Mouse (Mus musculus) midbrain, postnatal 0 days (tissue): ENCODE results near the gene Cabp1. TPM values are rescaled to one million over a fixed set of nuclear protein-coding genes. Genes with fewer than 3 reads are reported as not detected.

Source experiments
- ATAC-seq: fragments of 200-750 bp; cut with Nextera tagmentation; 2 replicates; pipeline ENCODE4 v1.8.0; 2017; ENCODE audit warnings: moderate number of reproducible peaks, mild to moderate bottlenecking, moderate TSS enrichment, moderate library complexity; ENCODE audit not compliant: low FRiP score
- DNase-seq: peaks from one replicate; pipeline ENCODE4 v3.0.0-alpha.2; 2015; ENCODE audit warnings: low spot score
- H3K27ac ChIP-seq: fragments of 300-500 bp; sonication (generic); 2 replicates; pipeline ENCODE4 v1.5.1; 2014; ENCODE audit warnings: low read depth, mild to moderate bottlenecking, low read length, mixed read lengths
- H3K27me3 ChIP-seq: fragments of 300-500 bp; sonication (generic); 2 replicates; pipeline ENCODE4 v1.6.1; 2014; ENCODE audit warnings: low read length, control low read depth, mixed read lengths; ENCODE audit not compliant: insufficient read depth
- H3K36me3 ChIP-seq: fragments of 300-500 bp; sonication (generic); 2 replicates; pipeline ENCODE4 v1.6.1; 2014; ENCODE audit warnings: low read length, control low read depth, mixed read lengths; ENCODE audit not compliant: insufficient read depth
- H3K4me1 ChIP-seq: fragments of 300-500 bp; sonication (generic); 2 replicates; pipeline ENCODE4 v1.6.1; 2014; ENCODE audit warnings: mild to moderate bottlenecking, control low read depth, antibody characterized with exemption, low read length, mixed read lengths; ENCODE audit not compliant: insufficient read depth
- H3K4me2 ChIP-seq: fragments of 300-500 bp; sonication (generic); 2 replicates; pipeline ENCODE4 v1.6.1; 2014; ENCODE audit warnings: low read depth, mild to moderate bottlenecking, low read length, mixed read lengths; ENCODE audit not compliant: poor library complexity, severe bottlenecking
- H3K4me3 ChIP-seq: fragments of 300-500 bp; sonication (generic); 2 replicates; pipeline ENCODE4 v1.5.1; 2014; ENCODE audit warnings: low read depth, mild to moderate bottlenecking, low read length, moderate library complexity
- H3K9ac ChIP-seq: fragments of 300-500 bp; sonication (generic); replicated peaks from 2 replicates; pipeline ENCODE4 v1.6.1; 2014; ENCODE audit warnings: mild to moderate bottlenecking, low read length, moderate library complexity, mixed read lengths; ENCODE audit not compliant: poor library complexity, severe bottlenecking
- H3K9me3 ChIP-seq: fragments of 300-500 bp; sonication (generic); 2 replicates; pipeline ENCODE4 v1.6.1; 2016; ENCODE audit warnings: low read length, control low read depth
- CTCF ChIP-seq: IDR thresholded peaks from 2 replicates; pipeline ENCODE4 v1.5.1; 2016; ENCODE audit warnings: antibody characterized with exemption, mild to moderate bottlenecking
- WGBS: fragments of 180-500 bp; shearing (Covaris S2); extraction: QIAGEN DNeasy Blood & Tissue Kit; methylation state at CpG from one replicate; pipeline ENCODE4 v1.1.7; 2014; 5-methylcytosine and 5-hydroxymethylcytosine counted together
- polyA plus RNA-seq: library from polyadenylated mRNA; unstranded; fragments of >200 nt; fragmentation: Nextera tagmentation; extraction: Ambion mirVana; gene quantifications from 2 replicates; pipeline ENCODE4 v1.2.1, GENCODE M21; 2015
- total RNA-seq: library from RNA; depleted of rRNA; stranded (reverse); fragments of >200 nt; gene quantifications from 2 replicates; pipeline ENCODE4 v1.2.3, GENCODE M21; 2014

Cabp1 gene
- total and polyA plus RNA-seq, 2 experiments from 2014 or later, result 12.7 to 15.5 TPM

DNA sequence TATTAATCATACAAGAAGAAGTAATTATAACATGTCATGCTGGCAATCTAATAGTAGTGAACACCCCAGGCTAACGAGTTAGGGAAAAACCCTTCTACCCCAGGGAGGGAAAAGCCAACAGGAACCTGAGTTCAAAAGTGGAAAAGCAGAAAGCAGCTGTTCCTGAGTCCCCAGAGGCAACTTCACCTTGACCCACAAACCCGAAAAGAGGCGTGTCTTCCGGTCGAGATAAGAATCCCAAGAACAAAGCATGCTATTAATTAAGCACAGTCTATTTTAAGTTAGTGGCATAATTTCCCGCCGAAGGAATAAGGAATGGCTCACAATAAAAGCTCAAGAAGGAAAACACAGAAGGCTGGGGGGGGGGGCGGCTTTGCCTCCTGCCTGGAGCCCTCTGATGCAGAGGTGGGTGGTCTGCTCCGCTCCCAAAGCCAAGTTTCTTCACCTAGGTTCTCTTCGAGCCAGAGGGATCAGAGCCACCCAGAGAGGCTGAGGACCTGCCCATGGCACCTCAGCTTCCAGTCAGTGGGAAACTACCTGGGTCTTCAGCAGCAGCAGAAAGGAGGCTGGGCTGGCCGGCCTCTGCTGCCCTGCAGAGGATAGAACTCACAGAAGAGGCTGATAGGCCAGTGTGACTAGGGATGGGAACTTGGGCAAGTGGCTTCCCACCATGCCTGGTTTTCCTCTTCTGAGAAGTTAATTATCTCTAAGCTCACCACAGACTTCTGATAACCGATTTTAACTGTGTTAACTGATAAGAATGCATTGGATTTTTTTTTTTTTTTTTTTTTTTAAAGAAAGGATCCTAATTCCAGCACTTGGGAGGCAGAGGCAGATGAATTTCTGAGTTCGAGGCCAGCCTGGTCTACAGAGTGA, 32.9 kb downstream of the Cabp1 start:
- Histone ChIP-seq H3K9me3 (no peaks in the 10 kb centered on the region), H3K9ac (no peak overlapping the region), H3K4me1 (0 out of 2 replicates have a peak, but pooled peaks cover 6% of the 10 kb centered on the region), H3K4me2 (no peak overlapping the region), H3K27me3 (no peaks in the 10 kb centered on the region), H3K4me3 (no peak overlapping the region), H3K36me3 (no peaks in the 10 kb centered on the region), H3K27ac (no peak overlapping the region)
- TF ChIP-seq CTCF, result no peak
- 61% methylated on average over 13 of the region's 13 CpGs for WGBS
- DNase-seq (no peak), ATAC-seq (no peak)

- WGBS, result 77% methylated on average over 6 of the region's 6 CpGs
- no peak overlapping the region for H3K9ac ChIP-seq
- H3K27ac ChIP-seq, result no peak overlapping the region
- H3K27me3 ChIP-seq, result no peaks in the 10 kb centered on the region
- H3K36me3 ChIP-seq, result no peaks in the 10 kb centered on the region
- H3K4me1 ChIP-seq, result peaks cover 10% of the 10 kb centered on the region; the same call in 1 of the 2 replicates
- H3K9me3 ChIP-seq, result no peaks in the 10 kb centered on the region
- TF ChIP-seq CTCF, result no peak
- no peak overlapping the region for H3K4me3 ChIP-seq
- ATAC-seq, result no peak
- no peak for DNase-seq
- no peak overlapping the region for H3K4me2 ChIP-seq
Measured at GRCm38 (mm10) chr5:115160655-115161054, 33.5 kb downstream of the Cabp1 start.

DNA sequence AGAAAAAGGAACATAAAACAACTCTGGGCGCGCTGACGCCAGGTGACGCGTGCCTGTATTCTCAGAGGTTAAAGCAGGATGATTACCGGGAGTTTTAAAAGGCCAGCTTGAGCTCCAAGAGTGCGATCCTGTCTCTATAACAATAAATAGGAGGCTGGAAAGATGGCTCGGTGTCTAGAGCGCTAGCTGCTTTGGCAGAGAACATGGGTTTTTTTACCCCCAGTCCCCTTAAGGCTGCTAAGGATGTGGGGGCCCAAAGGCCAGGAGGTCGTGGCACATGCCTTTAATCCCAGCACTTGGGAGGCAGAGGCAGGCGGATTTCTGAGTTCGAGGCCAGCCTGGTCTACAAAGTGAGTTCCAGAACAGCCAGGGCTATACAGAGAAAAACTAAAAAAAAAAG, 35.0 kb downstream of the Cabp1 start:
- Histone ChIP-seq H3K36me3 (no peaks in the 10 kb centered on the region), H3K9ac (peak overlapping the region; percentile 70), H3K9me3 (no peaks in the 10 kb centered on the region), H3K27me3 (no peaks in the 10 kb centered on the region), H3K4me1 (peaks cover 15% of the 10 kb centered on the region; the same call in 1 of the 2 replicates), H3K4me2 (peak overlapping the region; percentile 93), H3K27ac (peak overlapping the region; percentile 99), H3K4me3 (peak overlapping the region; percentile 98)
- WGBS, result 28% methylated on average over 12 of the region's 12 CpGs
- TF ChIP-seq CTCF, result no peak
- ATAC-seq (no peak), DNase-seq (no peak)

DNA sequence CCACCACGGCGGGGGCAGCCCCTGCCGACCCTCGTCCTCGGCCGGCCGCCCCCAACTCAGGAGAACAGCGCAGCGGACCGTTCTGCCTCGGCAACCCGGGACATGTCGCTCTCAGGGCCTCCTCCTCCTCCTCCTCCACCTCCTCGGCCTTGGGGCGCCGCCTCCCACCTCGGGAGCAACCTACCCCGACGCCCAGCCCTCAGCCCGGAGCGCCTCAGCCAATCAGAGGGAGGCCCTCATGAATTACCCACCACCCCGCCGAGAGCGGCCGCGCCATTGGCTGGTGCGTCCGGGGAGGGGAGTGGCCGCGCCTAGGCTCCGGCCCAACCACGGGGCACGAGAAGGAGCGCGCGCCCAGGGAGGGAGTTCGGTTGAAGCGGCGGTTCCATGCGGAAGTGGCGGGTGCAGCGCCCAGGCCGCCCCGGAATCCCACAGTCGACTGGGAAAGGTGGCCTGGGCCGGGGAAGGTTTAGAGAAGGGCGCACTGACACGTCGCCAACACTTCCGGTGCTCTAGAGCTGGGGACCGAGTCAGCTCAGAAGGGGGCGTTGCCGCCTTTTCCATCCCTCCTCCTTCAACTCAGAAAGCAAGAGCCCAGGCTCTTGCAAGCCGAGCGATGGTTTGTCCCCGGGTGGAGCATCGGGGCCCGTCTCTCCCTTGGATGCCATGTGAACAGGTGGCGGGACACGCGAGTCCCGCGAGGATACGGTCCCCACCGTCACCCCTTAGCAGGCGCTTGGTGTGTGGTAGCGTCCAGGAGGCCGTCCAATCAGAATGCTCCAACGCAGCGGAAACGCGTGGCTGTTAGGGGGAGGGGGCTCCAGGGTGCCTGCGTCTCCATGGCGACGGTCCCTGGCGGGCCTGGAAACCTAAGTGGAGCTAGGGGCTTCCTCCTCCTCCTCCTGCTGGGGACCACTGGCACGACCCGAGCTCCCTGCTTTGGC, 35.9 kb downstream of the Cabp1 start, which contains the start of gene Mlec:
TSS of gene Mlec (minus strand) at position 140 of the 944 bp plus-strand sequence.
- WGBS, result 0% methylated on average over 70 of the region's 78 CpGs
- Histone ChIP-seq H3K4me1 (peaks cover 15% of the 10 kb centered on the region; the same call in 1 of the 2 replicates), H3K9ac (peak within 1 kb of the TSS; percentile 94)

GRCm38 (mm10) chr5:115156933-115157589, 37.1 kb downstream of the Cabp1 start:
- 1% methylated on average over 26 of the region's 26 CpGs for WGBS
- DNase-seq, result no peak
- H3K4me1 ChIP-seq, result peaks cover 15% of the 10 kb centered on the region; the same call in 1 of the 2 replicates
- no peaks in the 10 kb centered on the region for H3K9me3 ChIP-seq
- ATAC-seq, result no peak
- H3K36me3 ChIP-seq, result no peaks in the 10 kb centered on the region
- H3K4me3 ChIP-seq, result peak overlapping the region; percentile 98
- H3K27me3 ChIP-seq, result no peaks in the 10 kb centered on the region
- peak overlapping the region; percentile 94 for H3K9ac ChIP-seq
- H3K4me2 ChIP-seq, result peak overlapping the region; percentile 93
- TF ChIP-seq CTCF, result no peak
- 0 out of 2 replicates have a peak overlapping the region, but pooled peaks have one; percentile 99 for H3K27ac ChIP-seq

More for the DNA sequence above, 35.9 kb downstream of the Cabp1 start, which contains the start of gene Mlec:
- peak; percentile 97 for ATAC-seq
- Histone ChIP-seq H3K36me3 (no peaks in the 10 kb centered on the region), H3K4me3 (peak within 1 kb of the TSS; percentile 98), H3K4me2 (peak within 1 kb of the TSS; percentile 93), H3K9me3 (no peaks in the 10 kb centered on the region), H3K27me3 (no peaks in the 10 kb centered on the region), H3K27ac (peak within 1 kb of the TSS; percentile 99)
- peak; percentile 40 for TF ChIP-seq CTCF
- DNase-seq, result peak; percentile 99
